Mouse (Mus musculus): ENCODE measurements at regions not wholly inside any gene's neighbourhood (a gene's known extent, or its start where the extent isn't known, plus 50 kb on each side); places are given as distances from the start of the nearest gene placed in this dataset.
"Not testable (repeated sequence)": the region's sequence is repeated elsewhere in the genome, so short reads cannot be mapped to it uniquely, and the experiment has no call there.

- Histone ChIP-seq H3K9ac (ENCODE audit: insufficient read depth, low read depth, low read length, poor library complexity, severe bottlenecking) (no peak overlapping the region), H3K36me3 (ENCODE audit: control insufficient read depth, insufficient read depth, low read length, poor library complexity, severe bottlenecking) (no peaks in the 10 kb centered on the region), H3K4me1 (ENCODE audit: control insufficient read depth in 2 of 2, insufficient read depth in 2 of 2, low read length in 2 of 2, poor library complexity in 1 of 2) (no peaks in the 10 kb centered on the region), H3K27ac (ENCODE audit: insufficient read depth, low read depth, low read length, poor library complexity, severe bottlenecking) (no peak overlapping the region), H3K4me3 (ENCODE audit: insufficient read depth in 1 of 2, low read depth in 1 of 2, low read length in 2 of 2, poor library complexity in 1 of 2, severe bottlenecking in 1 of 2) (no peak overlapping the region), H3K9me3 (ENCODE audit: control insufficient read depth, insufficient read depth, low read depth, low read length) (no peaks in the 10 kb centered on the region)
- in situ Hi-C loops (cut with MboI; ENCODE audit: low sequenced_read_pairs in 2 of 2, unreplicated experiment in 2 of 2): no loop called here
- TF ChIP-seq CHD2 (IDR thresholded peaks at IDR 0.05; ENCODE audit: low read depth, low read length) (no peak), MAFK (IDR thresholded peaks at IDR 0.05; ENCODE audit: insufficient read depth, low read depth, low read length) (no peak), ZNF384 (IDR thresholded peaks at IDR 0.05; ENCODE audit: low read depth, low read length) (no peak), HCFC1 (IDR thresholded peaks at IDR 0.05; ENCODE audit: borderline replicate concordance, insufficient read depth, low read length) (no peak), ZC3H11A (IDR thresholded peaks at IDR 0.05; ENCODE audit: borderline replicate concordance, low read depth, low read length) (no peak)
- DNase-seq (ENCODE audit: low read depth, low spot score): no peak
These were observed 355.7 kb upstream of the Zwint start for GRCm38 (mm10) chr10:72298824-72299551.

GRCm38 (mm10) chr10:72309045-72309444 lies 345.6 kb upstream of the Zwint start:
- in situ Hi-C loops (cut with MboI; ENCODE audit: low sequenced_read_pairs in 2 of 2, unreplicated experiment in 2 of 2); H3K27ac ChIP-seq (ENCODE audit: insufficient read depth, low read depth, low read length, poor library complexity, severe bottlenecking); H3K4me1 ChIP-seq (ENCODE audit: control insufficient read depth in 2 of 2, insufficient read depth in 2 of 2, low read length in 2 of 2, poor library complexity in 1 of 2); DNase-seq (ENCODE audit: low read depth, low spot score); H3K9me3 ChIP-seq (ENCODE audit: control insufficient read depth, insufficient read depth, low read depth, low read length); H3K36me3 ChIP-seq (ENCODE audit: control insufficient read depth, insufficient read depth, low read length, poor library complexity, severe bottlenecking); H3K4me3 ChIP-seq (ENCODE audit: insufficient read depth in 1 of 2, low read depth in 1 of 2, low read length in 2 of 2, poor library complexity in 1 of 2, severe bottlenecking in 1 of 2); H3K9ac ChIP-seq (ENCODE audit: insufficient read depth, low read depth, low read length, poor library complexity, severe bottlenecking): not testable (repeated sequence)

GRCm38 (mm10) chr10:72318308-72318707 lies 336.3 kb upstream of the Zwint start:
- in situ Hi-C loops (cut with MboI; ENCODE audit: low sequenced_read_pairs in 2 of 2, unreplicated experiment in 2 of 2): no loop called here
- H3K36me3 ChIP-seq (ENCODE audit: control insufficient read depth, insufficient read depth, low read length, poor library complexity, severe bottlenecking): no peaks in the 10 kb centered on the region
- no peak for DNase-seq (ENCODE audit: low read depth, low spot score)
- no peak overlapping the region for H3K27ac ChIP-seq (ENCODE audit: insufficient read depth, low read depth, low read length, poor library complexity, severe bottlenecking)
- no peaks in the 10 kb centered on the region for H3K9me3 ChIP-seq (ENCODE audit: control insufficient read depth, insufficient read depth, low read depth, low read length)
- no peaks in the 10 kb centered on the region for H3K4me1 ChIP-seq (ENCODE audit: control insufficient read depth in 2 of 2, insufficient read depth in 2 of 2, low read length in 2 of 2, poor library complexity in 1 of 2)
- TF ChIP-seq MAFK (IDR thresholded peaks at IDR 0.05; ENCODE audit: insufficient read depth, low read depth, low read length) (peak; percentile 80), ZNF384 (IDR thresholded peaks at IDR 0.05; ENCODE audit: low read depth, low read length) (no peak)
- no peak overlapping the region for H3K4me3 ChIP-seq (ENCODE audit: insufficient read depth in 1 of 2, low read depth in 1 of 2, low read length in 2 of 2, poor library complexity in 1 of 2, severe bottlenecking in 1 of 2)
- no peak overlapping the region for H3K9ac ChIP-seq (ENCODE audit: insufficient read depth, low read depth, low read length, poor library complexity, severe bottlenecking)

GRCm38 (mm10) chr10:72320307-72320706 lies 334.3 kb upstream of the Zwint start:
- Histone ChIP-seq H3K36me3 (ENCODE audit: control insufficient read depth, insufficient read depth, low read length, poor library complexity, severe bottlenecking) (no peaks in the 10 kb centered on the region), H3K4me3 (ENCODE audit: insufficient read depth in 1 of 2, low read depth in 1 of 2, low read length in 2 of 2, poor library complexity in 1 of 2, severe bottlenecking in 1 of 2) (no peak overlapping the region), H3K9ac (ENCODE audit: insufficient read depth, low read depth, low read length, poor library complexity, severe bottlenecking) (no peak overlapping the region), H3K9me3 (ENCODE audit: control insufficient read depth, insufficient read depth, low read depth, low read length) (no peaks in the 10 kb centered on the region), H3K27ac (ENCODE audit: insufficient read depth, low read depth, low read length, poor library complexity, severe bottlenecking) (no peak overlapping the region), H3K4me1 (ENCODE audit: control insufficient read depth in 2 of 2, insufficient read depth in 2 of 2, low read length in 2 of 2, poor library complexity in 1 of 2) (no peaks in the 10 kb centered on the region)
- TF ChIP-seq CHD2 (IDR thresholded peaks at IDR 0.05; ENCODE audit: low read depth, low read length): no peak
- no peak for TF ChIP-seq MAFK (IDR thresholded peaks at IDR 0.05; ENCODE audit: insufficient read depth, low read depth, low read length)
- TF ChIP-seq ZNF384 (IDR thresholded peaks at IDR 0.05; ENCODE audit: low read depth, low read length): no peak
- no peak for TF ChIP-seq HCFC1 (IDR thresholded peaks at IDR 0.05; ENCODE audit: borderline replicate concordance, insufficient read depth, low read length)
- no peak for TF ChIP-seq ZC3H11A (IDR thresholded peaks at IDR 0.05; ENCODE audit: borderline replicate concordance, low read depth, low read length)
- in situ Hi-C loops (cut with MboI; ENCODE audit: low sequenced_read_pairs in 2 of 2, unreplicated experiment in 2 of 2): no loop called here
- no peak for DNase-seq (ENCODE audit: low read depth, low spot score)

GRCm38 (mm10) chr10:72326624-72327023 lies 328.0 kb upstream of the Zwint start:
- in situ Hi-C loops (cut with MboI; ENCODE audit: low sequenced_read_pairs in 2 of 2, unreplicated experiment in 2 of 2): no loop called here
- H3K9me3 ChIP-seq (ENCODE audit: control insufficient read depth, insufficient read depth, low read depth, low read length): no peaks in the 10 kb centered on the region

More at GRCm38 (mm10) chr10:72326624-72327023, 328.0 kb upstream of the Zwint start:
- H3K9ac ChIP-seq (ENCODE audit: insufficient read depth, low read depth, low read length, poor library complexity, severe bottlenecking): no peak overlapping the region
- no peak for DNase-seq (ENCODE audit: low read depth, low spot score)
- no peaks in the 10 kb centered on the region for H3K36me3 ChIP-seq (ENCODE audit: control insufficient read depth, insufficient read depth, low read length, poor library complexity, severe bottlenecking)
- no peak for TF ChIP-seq CHD2 (IDR thresholded peaks at IDR 0.05; ENCODE audit: low read depth, low read length)
- no peak for TF ChIP-seq ZNF384 (IDR thresholded peaks at IDR 0.05; ENCODE audit: low read depth, low read length)
- TF ChIP-seq MAFK (IDR thresholded peaks at IDR 0.05; ENCODE audit: insufficient read depth, low read depth, low read length): no peak
- no peak for TF ChIP-seq HCFC1 (IDR thresholded peaks at IDR 0.05; ENCODE audit: borderline replicate concordance, insufficient read depth, low read length)
- no peak for TF ChIP-seq ZC3H11A (IDR thresholded peaks at IDR 0.05; ENCODE audit: borderline replicate concordance, low read depth, low read length)
- H3K4me3 ChIP-seq (ENCODE audit: insufficient read depth in 1 of 2, low read depth in 1 of 2, low read length in 2 of 2, poor library complexity in 1 of 2, severe bottlenecking in 1 of 2): no peak overlapping the region
- no peaks in the 10 kb centered on the region for H3K4me1 ChIP-seq (ENCODE audit: control insufficient read depth in 2 of 2, insufficient read depth in 2 of 2, low read length in 2 of 2, poor library complexity in 1 of 2)
- H3K27ac ChIP-seq (ENCODE audit: insufficient read depth, low read depth, low read length, poor library complexity, severe bottlenecking): no peak overlapping the region
